Mouse (Mus musculus): ENCODE data around the gene Cd5. TPM values are rescaled to one million over a fixed set of nuclear protein-coding genes. Genes with fewer than 3 reads are reported as not detected.

Gene Cd5
- polyA plus RNA-seq, 1 experiment from 2014 or later, result 0.39 TPM

DNA sequence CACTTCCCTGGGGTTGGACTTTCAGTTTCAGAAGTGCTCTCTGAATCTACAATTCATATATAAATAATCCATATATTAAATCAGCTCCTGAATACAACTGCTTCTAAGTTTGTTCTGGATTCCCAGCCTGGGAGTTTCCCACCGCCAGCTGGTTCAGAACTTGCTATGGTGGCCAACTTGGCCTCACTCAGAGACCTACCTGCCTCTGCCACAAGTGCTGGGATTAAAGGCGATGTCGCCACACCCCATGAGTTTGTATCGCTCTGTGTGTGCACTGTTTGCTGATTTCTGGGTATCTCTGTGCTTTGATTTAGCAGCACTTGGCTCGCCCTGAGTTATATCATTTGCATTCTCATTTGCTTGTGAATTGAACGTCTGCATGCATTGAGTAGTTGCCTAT, 13.3 kb upstream of the Cd5 start:
- Histone ChIP-seq H3K9me3 (replicated peaks; ENCODE audit: control insufficient read depth, low read length) (no peaks in the 10 kb centered on the region), H3K9ac (ENCODE audit: low read depth, low read length) (no peak overlapping the region), H3K27me3 (ENCODE audit: control insufficient read depth, insufficient read depth, low read length) (no peaks in the 10 kb centered on the region), H3K4me3 (ENCODE audit: low read depth, low read length) (no peak overlapping the region), H3K4me2 (no peak overlapping the region), H3K4me1 (ENCODE audit: control insufficient read depth, insufficient read depth, low read length) (no peaks in the 10 kb centered on the region), H3K36me3 (ENCODE audit: control insufficient read depth, insufficient read depth, low read length) (no peaks in the 10 kb centered on the region), H3K27ac (ENCODE audit: low read depth, low read length) (no peak overlapping the region)
- no peak for ATAC-seq (replicated peaks; ENCODE audit: insufficient number of reproducible peaks, low FRiP score, low TSS enrichment)
- WGBS (ENCODE audit: insufficient replicate concordance), result 86% methylated on average over 6 of the region's 6 CpGs

DNA sequence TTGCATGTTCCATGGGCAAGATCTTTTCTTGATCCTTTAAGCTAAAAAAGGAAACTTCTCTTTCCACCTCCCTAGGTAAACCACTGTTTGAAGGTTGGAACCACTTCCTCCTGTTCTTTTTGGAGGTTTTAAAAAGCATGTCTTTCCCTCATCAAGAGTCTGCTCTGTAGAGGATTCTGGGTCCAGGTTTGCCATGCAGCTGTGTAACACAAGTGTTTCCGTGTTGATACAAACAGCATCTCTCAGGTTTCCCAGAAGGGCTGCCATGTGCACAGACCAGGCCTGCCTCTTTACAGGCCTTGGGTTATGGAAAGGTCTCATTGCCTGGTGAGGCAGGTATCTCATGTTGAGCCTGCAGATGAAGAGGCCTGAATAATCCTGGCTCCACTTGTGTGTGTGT, 12.8 kb upstream of the Cd5 start:
- no peak for ATAC-seq (replicated peaks; ENCODE audit: insufficient number of reproducible peaks, low FRiP score, low TSS enrichment)
- H3K27ac ChIP-seq (ENCODE audit: low read depth, low read length), result no peak overlapping the region
- H3K4me2 ChIP-seq, result no peak overlapping the region
- H3K4me3 ChIP-seq (ENCODE audit: low read depth, low read length), result no peak overlapping the region
- no peaks in the 10 kb centered on the region for H3K9me3 ChIP-seq (replicated peaks; ENCODE audit: control insufficient read depth, low read length)
- H3K27me3 ChIP-seq (ENCODE audit: control insufficient read depth, insufficient read depth, low read length), result no peaks in the 10 kb centered on the region
- no peaks in the 10 kb centered on the region for H3K36me3 ChIP-seq (ENCODE audit: control insufficient read depth, insufficient read depth, low read length)
- H3K4me1 ChIP-seq (ENCODE audit: control insufficient read depth, insufficient read depth, low read length), result no peaks in the 10 kb centered on the region
- no peak overlapping the region for H3K9ac ChIP-seq (ENCODE audit: low read depth, low read length)
- 89% methylated on average over 1 of the region's 1 CpGs for WGBS (ENCODE audit: insufficient replicate concordance)

DNA sequence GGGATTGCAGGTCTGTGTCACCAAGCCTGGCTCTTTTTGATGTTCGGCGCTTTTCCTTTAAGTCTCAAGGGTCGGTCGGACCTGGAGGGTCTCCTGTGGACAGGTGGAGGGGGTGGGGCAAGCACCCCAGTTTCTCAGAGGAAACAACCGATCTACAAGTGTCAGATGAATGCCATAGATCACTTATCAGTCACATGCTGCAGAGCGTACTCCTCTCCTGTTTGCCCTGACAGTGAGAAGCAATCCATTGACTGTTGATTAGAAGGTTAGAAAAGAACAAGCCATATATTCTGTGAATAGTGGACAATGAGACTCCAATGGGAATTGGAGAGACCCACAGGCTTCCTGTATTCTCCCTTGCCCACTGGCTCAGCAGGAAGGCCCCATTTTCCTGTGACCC, 11.4 kb upstream of the Cd5 start:
- H3K27me3 ChIP-seq (ENCODE audit: control insufficient read depth, insufficient read depth, low read length), result no peaks in the 10 kb centered on the region
- no peak overlapping the region for H3K27ac ChIP-seq (ENCODE audit: low read depth, low read length)
- H3K4me3 ChIP-seq (ENCODE audit: low read depth, low read length), result no peak overlapping the region
- H3K4me2 ChIP-seq, result no peak overlapping the region
- no peak overlapping the region for H3K9ac ChIP-seq (ENCODE audit: low read depth, low read length)
- H3K9me3 ChIP-seq (replicated peaks; ENCODE audit: control insufficient read depth, low read length), result no peaks in the 10 kb centered on the region
- H3K36me3 ChIP-seq (ENCODE audit: control insufficient read depth, insufficient read depth, low read length), result no peaks in the 10 kb centered on the region
- no peaks in the 10 kb centered on the region for H3K4me1 ChIP-seq (ENCODE audit: control insufficient read depth, insufficient read depth, low read length)
- 69% methylated on average over 6 of the region's 6 CpGs for WGBS (ENCODE audit: insufficient replicate concordance)
- no peak for ATAC-seq (replicated peaks; ENCODE audit: insufficient number of reproducible peaks, low FRiP score, low TSS enrichment)

DNA sequence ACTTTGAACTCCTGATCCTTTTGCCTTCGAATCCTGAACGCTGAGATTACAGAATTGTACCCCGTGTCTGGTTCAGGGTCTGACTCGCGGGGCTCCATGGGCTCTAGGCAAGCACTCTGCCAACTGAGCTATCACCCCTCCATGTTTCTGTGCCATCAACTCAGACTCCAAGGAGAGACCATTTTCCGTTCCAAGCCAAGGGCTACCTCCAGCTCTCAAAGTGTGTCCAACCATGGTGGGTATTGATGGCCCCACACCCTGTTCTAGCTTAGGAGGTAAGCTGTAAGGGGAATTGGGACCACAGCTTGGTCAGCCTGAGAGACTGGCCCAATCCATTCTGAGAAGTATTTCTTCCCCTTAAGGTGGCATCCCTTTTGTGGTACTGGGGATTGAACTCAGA, 10.5 kb upstream of the Cd5 start:
- 88% methylated on average over 6 of the region's 6 CpGs for WGBS (ENCODE audit: insufficient replicate concordance)
- no peak overlapping the region for H3K9ac ChIP-seq (ENCODE audit: low read depth, low read length)
- H3K4me1 ChIP-seq (ENCODE audit: control insufficient read depth, insufficient read depth, low read length), result no peaks in the 10 kb centered on the region
- H3K27me3 ChIP-seq (ENCODE audit: control insufficient read depth, insufficient read depth, low read length), result no peaks in the 10 kb centered on the region
- H3K36me3 ChIP-seq (ENCODE audit: control insufficient read depth, insufficient read depth, low read length), result no peaks in the 10 kb centered on the region
- H3K4me2 ChIP-seq, result no peak overlapping the region
- no peak overlapping the region for H3K27ac ChIP-seq (ENCODE audit: low read depth, low read length)
- no peak overlapping the region for H3K4me3 ChIP-seq (ENCODE audit: low read depth, low read length)
- no peaks in the 10 kb centered on the region for H3K9me3 ChIP-seq (replicated peaks; ENCODE audit: control insufficient read depth, low read length)
- no peak for ATAC-seq (replicated peaks; ENCODE audit: insufficient number of reproducible peaks, low FRiP score, low TSS enrichment)

DNA sequence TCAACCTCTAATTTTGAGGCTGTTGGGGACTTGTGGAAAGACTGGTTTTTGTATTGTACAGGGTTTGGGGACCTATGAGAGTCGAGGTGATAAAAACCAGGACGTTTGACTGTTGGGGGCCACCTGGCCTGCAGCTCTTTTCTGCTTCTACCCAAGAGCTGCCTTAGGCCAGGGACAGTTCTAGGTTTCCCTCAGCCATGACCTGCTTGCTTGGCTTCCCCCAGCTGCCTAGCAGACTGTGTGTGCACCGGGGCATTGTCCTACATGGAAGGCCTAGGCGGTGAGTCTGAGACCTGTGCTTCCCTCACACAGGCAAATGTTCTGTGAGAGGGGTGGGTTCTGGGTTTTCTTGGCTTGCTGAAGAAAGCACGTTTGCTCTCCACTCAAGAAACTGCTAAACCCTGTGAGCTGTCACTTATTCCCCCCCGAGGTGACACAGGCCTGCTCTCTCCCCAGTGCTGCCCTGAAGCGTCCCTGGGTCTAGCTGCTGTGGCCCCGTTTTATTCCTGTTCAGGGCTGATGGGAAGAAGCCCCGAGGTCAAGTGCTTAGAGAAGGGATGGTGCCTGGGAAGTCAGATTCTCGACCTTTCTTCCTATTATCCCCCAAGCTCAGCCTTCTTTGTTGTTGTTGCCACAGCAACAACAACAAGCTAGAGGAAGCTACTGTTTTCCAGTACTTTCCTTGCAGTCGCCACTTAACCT, 9.8 kb upstream of the Cd5 start:
- H3K9me3 ChIP-seq (replicated peaks; ENCODE audit: control insufficient read depth, low read length), result no peaks in the 10 kb centered on the region
- 56% methylated on average over 11 of the region's 11 CpGs for WGBS (ENCODE audit: insufficient replicate concordance)
- no peak overlapping the region for H3K4me2 ChIP-seq
- no peak for ATAC-seq (replicated peaks; ENCODE audit: insufficient number of reproducible peaks, low FRiP score, low TSS enrichment)
- no peaks in the 10 kb centered on the region for H3K36me3 ChIP-seq (ENCODE audit: control insufficient read depth, insufficient read depth, low read length)
- no peaks in the 10 kb centered on the region for H3K4me1 ChIP-seq (ENCODE audit: control insufficient read depth, insufficient read depth, low read length)
- H3K27ac ChIP-seq (ENCODE audit: low read depth, low read length), result no peak overlapping the region
- no peak overlapping the region for H3K9ac ChIP-seq (ENCODE audit: low read depth, low read length)
- no peaks in the 10 kb centered on the region for H3K27me3 ChIP-seq (ENCODE audit: control insufficient read depth, insufficient read depth, low read length)
- H3K4me3 ChIP-seq (ENCODE audit: low read depth, low read length), result no peak overlapping the region

DNA sequence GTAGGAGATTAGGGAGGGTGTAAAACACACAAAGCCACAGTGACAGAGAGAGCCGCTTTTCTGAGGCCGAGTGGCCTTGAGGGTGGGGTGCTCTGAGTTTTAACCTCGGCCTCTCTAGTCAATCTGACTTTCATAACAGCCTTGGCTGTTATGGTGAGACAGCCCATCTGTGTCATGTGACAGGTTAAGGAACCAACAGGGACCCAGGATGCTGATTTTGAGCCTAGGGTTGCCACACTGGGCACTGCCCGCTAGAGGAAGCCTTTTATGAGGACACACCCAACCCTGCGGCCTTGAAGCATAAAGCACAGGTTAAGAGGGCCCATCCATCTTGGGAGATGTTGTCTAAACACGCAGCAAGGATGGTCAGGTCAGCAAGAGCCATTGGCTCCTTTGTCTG, 8.9 kb upstream of the Cd5 start:
- Histone ChIP-seq H3K9ac (ENCODE audit: low read depth, low read length) (no peak overlapping the region), H3K9me3 (replicated peaks; ENCODE audit: control insufficient read depth, low read length) (no peaks in the 10 kb centered on the region), H3K27me3 (ENCODE audit: control insufficient read depth, insufficient read depth, low read length) (no peaks in the 10 kb centered on the region), H3K4me2 (no peak overlapping the region), H3K27ac (ENCODE audit: low read depth, low read length) (no peak overlapping the region), H3K36me3 (ENCODE audit: control insufficient read depth, insufficient read depth, low read length) (no peaks in the 10 kb centered on the region), H3K4me1 (ENCODE audit: control insufficient read depth, insufficient read depth, low read length) (no peaks in the 10 kb centered on the region), H3K4me3 (ENCODE audit: low read depth, low read length) (no peak overlapping the region)
- no peak for ATAC-seq (replicated peaks; ENCODE audit: insufficient number of reproducible peaks, low FRiP score, low TSS enrichment)
- 83% methylated on average over 6 of the region's 6 CpGs for WGBS (ENCODE audit: insufficient replicate concordance)

DNA sequence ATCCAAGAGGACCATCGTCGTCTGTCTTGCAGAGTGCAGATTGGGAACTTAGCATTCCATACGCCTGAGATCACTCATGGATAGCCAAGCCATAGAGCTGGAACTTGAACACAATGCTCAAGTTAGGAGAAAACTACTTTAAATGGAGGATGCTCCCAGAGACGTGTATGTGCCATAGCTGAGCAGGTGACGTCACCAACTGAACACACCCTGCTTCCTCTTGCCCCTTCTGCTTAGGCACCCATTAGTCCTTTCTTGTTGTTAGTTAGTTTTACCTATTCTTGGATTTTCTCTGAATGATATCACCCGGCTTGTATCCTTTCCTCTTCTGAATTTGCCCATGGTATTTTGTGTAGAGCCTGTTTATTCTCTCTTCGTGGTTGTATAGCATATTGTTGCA, 8.4 kb upstream of the Cd5 start:
- H3K9ac ChIP-seq (ENCODE audit: low read depth, low read length), result no peak overlapping the region
- WGBS (ENCODE audit: insufficient replicate concordance), result 70% methylated on average over 7 of the region's 7 CpGs
- H3K36me3 ChIP-seq (ENCODE audit: control insufficient read depth, insufficient read depth, low read length), result no peaks in the 10 kb centered on the region
- no peaks in the 10 kb centered on the region for H3K27me3 ChIP-seq (ENCODE audit: control insufficient read depth, insufficient read depth, low read length)
- ATAC-seq (replicated peaks; ENCODE audit: insufficient number of reproducible peaks, low FRiP score, low TSS enrichment), result no peak
- H3K4me1 ChIP-seq (ENCODE audit: control insufficient read depth, insufficient read depth, low read length), result no peaks in the 10 kb centered on the region
- no peak overlapping the region for H3K4me2 ChIP-seq
- no peaks in the 10 kb centered on the region for H3K9me3 ChIP-seq (replicated peaks; ENCODE audit: control insufficient read depth, low read length)
- no peak overlapping the region for H3K4me3 ChIP-seq (ENCODE audit: low read depth, low read length)
- no peak overlapping the region for H3K27ac ChIP-seq (ENCODE audit: low read depth, low read length)

DNA sequence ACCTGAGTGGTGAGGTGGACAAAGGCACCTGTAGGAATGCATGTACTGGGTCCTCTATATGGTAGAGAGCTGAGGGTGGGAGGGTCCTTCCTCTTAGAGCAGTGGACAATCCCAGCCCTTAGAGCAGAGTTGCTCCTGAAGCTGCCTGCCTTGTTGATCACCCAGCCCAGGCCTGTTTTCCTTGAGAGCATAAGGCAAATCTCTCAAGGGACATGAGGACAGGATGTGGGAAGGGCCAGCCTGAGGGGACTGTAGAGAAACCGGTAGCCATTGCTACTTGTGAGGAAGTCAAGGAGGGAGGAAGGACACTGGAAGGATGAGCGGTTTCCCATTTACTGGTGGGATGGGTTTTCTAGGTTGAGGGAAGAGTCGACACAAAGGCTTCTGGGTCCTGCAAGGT, 3.8 kb upstream of the Cd5 start:
- no peak overlapping the region for H3K4me3 ChIP-seq (ENCODE audit: low read depth, low read length)
- no peak overlapping the region for H3K9ac ChIP-seq (ENCODE audit: low read depth, low read length)
- H3K27ac ChIP-seq (ENCODE audit: low read depth, low read length), result no peak overlapping the region
- H3K4me2 ChIP-seq, result no peak overlapping the region
- H3K4me1 ChIP-seq (ENCODE audit: control insufficient read depth, insufficient read depth, low read length), result peaks cover 5% of the 10 kb centered on the region; the same call in 1 of the 2 replicates
- no peaks in the 10 kb centered on the region for H3K27me3 ChIP-seq (ENCODE audit: control insufficient read depth, insufficient read depth, low read length)
- WGBS (ENCODE audit: insufficient replicate concordance), result 63% methylated on average over 3 of the region's 3 CpGs
- H3K36me3 ChIP-seq (ENCODE audit: control insufficient read depth, insufficient read depth, low read length), result no peaks in the 10 kb centered on the region
- ATAC-seq (replicated peaks; ENCODE audit: insufficient number of reproducible peaks, low FRiP score, low TSS enrichment), result no peak
- H3K9me3 ChIP-seq (replicated peaks; ENCODE audit: control insufficient read depth, low read length), result no peaks in the 10 kb centered on the region

DNA sequence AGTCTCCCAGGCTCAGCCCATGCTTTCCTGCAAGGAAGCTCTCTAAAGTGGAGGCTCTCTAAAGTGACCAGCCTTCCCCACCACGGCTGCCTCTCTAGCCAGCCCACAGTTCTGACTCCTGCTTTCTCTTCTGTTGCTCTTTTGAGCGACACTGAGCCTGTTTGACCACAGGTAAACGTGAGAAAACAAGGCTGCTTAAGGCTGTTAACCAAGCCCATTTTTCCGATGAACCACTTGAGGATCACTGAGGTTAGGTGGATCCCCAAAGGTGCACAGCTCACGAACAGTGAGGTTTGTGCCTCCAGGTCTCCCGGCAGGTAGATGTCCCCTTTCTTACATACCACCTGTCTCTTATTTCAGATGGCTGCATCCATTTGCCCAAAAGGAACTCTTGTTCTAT, 3.3 kb upstream of the Cd5 start:
- Histone ChIP-seq H3K4me1 (ENCODE audit: control insufficient read depth, insufficient read depth, low read length) (peaks cover 5% of the 10 kb centered on the region; the same call in 1 of the 2 replicates), H3K4me2 (no peak overlapping the region), H3K4me3 (ENCODE audit: low read depth, low read length) (no peak overlapping the region), H3K9me3 (replicated peaks; ENCODE audit: control insufficient read depth, low read length) (no peaks in the 10 kb centered on the region), H3K27me3 (ENCODE audit: control insufficient read depth, insufficient read depth, low read length) (no peaks in the 10 kb centered on the region), H3K9ac (ENCODE audit: low read depth, low read length) (no peak overlapping the region), H3K27ac (ENCODE audit: low read depth, low read length) (no peak overlapping the region), H3K36me3 (ENCODE audit: control insufficient read depth, insufficient read depth, low read length) (no peaks in the 10 kb centered on the region)
- ATAC-seq (replicated peaks; ENCODE audit: insufficient number of reproducible peaks, low FRiP score, low TSS enrichment), result no peak
- WGBS (ENCODE audit: insufficient replicate concordance), result 78% methylated on average over 6 of the region's 6 CpGs

Data from heart, embryonic 11.5 days (tissue).